Mouse (Mus musculus): ENCODE results near the gene Lrfn4. TPM values are rescaled to one million over a fixed set of nuclear protein-coding genes. Genes with fewer than 3 reads are reported as not detected.
A peak's percentile ranks its signal among the peaks of the same experiment; 100 is the strongest.

Lrfn4 gene
- total RNA-seq (2015) (0.95 and 1.3 TPM in 2 replicates), total RNA-seq (2017) (2.9 and 3.3 TPM in 2 replicates)

DNA sequence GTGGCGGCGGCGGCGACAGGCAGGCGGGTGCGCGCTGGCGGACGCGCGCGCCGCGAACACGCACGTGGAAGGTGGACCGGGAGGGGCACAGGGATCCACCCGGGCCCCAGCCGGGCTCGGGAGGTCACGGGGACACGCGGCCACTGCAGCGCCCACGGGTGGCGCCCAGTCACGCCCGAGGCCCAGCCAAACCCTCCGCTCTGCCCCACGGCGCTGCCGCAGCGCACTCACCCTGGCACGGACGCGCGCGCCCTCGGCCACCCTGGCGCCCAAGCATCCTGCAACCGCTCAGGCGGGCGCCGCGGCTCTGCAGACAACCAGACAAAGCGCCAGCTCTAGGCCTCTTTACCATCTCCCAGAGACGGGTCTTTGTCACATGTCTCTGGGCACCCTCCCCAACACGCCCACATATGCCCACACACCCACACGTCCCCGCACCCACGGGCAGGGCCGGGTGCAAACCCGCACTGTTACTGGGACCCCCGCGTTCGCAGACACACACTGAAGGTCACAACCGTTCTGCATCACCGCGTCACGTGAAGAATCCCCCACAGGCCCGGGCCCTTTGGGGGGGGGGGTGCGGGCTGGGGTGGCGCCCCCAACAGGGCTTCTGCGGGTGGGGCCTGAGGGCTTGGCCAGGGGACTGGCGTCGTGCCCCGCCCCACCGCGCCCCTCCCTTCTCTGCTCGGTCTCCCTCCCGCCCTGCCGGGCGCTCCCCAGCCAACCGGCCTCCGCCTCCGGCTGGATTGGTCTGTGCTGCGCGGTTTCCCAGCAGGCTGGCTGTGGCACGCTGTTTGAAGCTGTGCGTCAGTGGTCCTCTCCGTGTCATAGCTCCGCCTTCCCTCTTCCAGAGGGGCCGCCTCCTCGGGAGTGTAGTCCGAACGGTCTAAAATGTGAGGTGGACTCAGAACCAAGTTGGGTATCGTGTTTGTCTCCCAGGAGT lies at the start of gene Lrfn4:
Lrfn4 (minus strand) TSS at position 517 of the 943 bp plus-strand sequence.
- ATAC-seq (replicated peaks; ENCODE audit: poor library complexity): peak; percentile 85

GRCm38 (mm10) chr19:4658156-4658555 lies 42.7 kb upstream of the Lrfn4 start:
- no peak for ATAC-seq (replicated peaks; ENCODE audit: poor library complexity)

DNA sequence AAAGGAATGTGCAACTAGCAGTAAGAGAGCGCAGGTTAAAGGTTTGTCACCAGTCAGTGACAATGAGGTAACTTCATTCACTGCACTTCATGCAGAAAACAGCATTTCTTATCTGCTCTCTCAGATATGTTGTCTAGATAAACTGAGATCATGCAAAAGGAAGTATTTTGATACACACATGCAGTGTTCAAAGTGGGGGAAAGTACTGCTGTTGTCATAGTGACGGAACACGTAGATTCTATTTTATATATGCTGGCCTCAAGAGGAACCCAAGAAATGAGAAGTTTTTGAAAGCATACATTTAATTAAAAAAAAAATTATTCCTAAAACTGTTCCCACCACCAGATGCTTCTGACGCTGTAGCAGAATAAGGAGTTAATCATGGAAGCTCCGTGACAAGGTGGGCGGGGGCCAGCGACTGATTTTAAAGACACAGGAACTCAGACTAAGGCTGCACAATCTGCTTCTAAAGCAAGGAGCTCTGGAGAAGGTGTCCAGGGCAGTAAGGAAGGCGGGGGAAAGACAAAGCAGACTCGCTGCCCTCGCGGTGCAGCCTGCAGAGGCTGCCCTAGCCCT lies 31.5 kb upstream of the Lrfn4 start:
- no peak for ATAC-seq (replicated peaks; ENCODE audit: poor library complexity)

GRCm38 (mm10) chr19:4644271-4644670 lies 28.8 kb upstream of the Lrfn4 start:
- ATAC-seq (replicated peaks; ENCODE audit: poor library complexity): no peak

DNA sequence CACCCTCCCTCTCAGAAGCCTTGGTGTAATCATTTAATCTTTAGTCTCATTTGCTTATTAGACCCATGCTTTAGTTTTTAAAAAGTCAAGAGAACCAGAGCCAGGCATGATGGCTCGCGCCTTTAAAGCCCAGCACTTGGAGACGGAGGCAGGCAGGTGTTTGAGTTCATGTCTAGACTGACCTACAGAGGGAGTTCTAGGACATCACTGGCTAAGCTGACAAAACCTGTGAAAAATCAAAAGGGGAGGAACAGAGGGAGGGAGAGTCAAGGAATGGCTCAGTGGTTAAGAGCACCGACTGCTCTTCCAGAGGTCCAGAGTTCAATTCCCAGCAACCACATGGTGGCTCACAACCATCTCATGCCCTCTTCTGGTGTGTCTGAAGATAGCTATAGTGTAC lies 20.5 kb upstream of the Lrfn4 start:
- ATAC-seq (replicated peaks; ENCODE audit: poor library complexity): no peak

DNA sequence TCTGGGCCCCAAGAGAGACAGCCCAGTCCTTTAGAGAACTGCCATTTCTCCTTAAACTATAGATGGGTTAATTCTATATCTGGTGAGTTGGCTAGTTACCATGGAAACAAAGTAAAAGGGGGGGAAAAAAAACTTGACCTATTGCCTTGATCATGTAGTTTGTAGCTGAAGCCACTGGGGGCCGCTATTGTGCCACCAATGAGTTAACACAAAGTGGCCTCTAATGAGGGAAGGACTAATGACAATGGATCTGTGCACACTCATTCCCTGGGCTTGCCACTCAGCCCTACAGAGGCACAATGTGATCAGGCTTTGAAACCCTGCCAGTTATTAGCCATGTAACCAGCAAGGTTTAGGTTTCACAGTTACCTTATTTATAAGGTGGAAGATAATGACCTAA lies 13.4 kb upstream of the Lrfn4 start:
- ATAC-seq (replicated peaks; ENCODE audit: poor library complexity): peak; percentile 66

GRCm38 (mm10) chr19:4625829-4626535 lies 10.5 kb upstream of the Lrfn4 start:
- ATAC-seq (replicated peaks; ENCODE audit: poor library complexity): peak; percentile 48

- peak; percentile 86 for ATAC-seq (replicated peaks; ENCODE audit: poor library complexity)
Observed at GRCm38 (mm10) chr19:4625179-4625828, 9.8 kb upstream of the Lrfn4 start, which contains the start of gene Rce1. Rce1 (minus strand) TSS chr19:4625641.

DNA sequence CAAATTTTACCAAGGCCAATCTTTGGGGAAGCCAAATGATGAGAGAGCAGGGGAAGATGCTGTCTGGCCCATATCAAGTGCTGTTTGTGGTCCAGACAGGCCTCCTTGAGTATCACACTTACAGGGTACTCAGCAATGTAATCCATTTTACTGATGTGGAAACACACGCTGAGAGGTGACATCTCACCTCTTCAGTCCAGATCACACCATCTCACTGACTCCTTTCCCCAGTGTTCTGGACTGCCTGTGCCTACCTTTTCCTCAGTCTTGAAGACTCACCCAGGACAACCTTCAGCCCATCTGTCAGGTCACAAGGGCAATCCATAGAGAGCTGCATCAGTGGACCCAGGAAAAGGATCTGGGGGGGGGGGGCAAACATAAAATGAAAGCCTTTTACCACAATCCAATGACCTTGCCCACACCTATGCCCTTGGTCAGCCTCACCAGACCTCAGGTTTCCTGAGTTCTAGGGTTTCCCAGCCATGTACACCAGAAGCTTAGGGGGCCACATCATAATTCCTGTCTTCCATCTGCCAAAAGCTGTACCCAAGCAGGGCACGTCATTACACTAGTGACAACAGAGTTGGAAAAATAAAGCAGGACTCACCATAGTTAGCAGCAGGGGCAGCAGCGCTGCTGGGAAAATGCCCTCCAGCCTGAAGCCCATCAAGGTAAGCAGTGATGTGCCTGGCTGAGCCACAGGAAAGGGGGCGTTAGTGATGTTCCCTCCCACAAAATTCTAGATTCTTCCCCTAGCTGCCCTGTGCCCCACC lies 9.1 kb upstream of the Lrfn4 start:
- 0 out of 2 replicates have a peak, but pooled peaks have one; percentile 5 for ATAC-seq (replicated peaks; ENCODE audit: poor library complexity)

GRCm38 (mm10) chr19:4624006-4624405 lies 8.5 kb upstream of the Lrfn4 start:
- ATAC-seq (replicated peaks; ENCODE audit: poor library complexity): no peak

DNA sequence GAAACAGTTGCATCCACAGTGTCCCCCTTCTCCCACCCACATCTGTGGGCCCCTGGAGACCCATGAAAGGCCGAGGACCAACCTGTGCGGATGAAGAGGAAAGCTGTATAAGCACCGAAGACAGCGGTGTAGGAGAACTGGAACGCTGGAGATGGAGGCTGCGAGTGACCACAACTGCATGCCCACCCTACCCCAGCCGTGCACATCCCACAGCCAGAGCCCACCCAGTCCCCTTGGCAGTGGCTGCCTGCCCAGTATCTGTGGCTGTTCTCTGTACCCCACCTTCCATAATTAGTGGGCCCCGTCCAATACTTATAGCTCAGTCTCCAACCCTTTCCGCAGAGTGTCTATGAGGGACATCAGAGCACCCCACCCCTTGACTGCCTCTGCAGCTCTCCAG lies 8.0 kb upstream of the Lrfn4 start:
- ATAC-seq (replicated peaks; ENCODE audit: poor library complexity): no peak

DNA sequence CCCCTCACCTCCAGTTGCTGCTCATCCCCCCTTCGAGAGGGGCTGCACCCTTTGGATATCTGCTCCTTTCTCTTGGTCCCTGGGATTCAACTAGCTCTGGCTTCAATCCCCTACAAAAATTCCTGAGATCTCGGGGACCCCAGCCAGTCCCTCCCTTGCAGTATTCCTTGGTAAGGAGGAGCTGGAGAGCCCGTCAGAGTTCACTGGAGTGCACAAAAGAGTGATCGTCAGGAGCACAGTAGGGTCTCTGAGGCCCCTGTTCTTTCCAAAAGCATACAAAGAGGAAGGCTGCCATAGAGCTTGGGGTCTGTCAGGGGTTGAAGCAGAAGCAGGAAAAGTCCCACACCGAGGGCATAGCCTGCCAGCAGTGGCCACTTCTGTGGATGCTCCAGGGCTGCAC lies 7.3 kb upstream of the Lrfn4 start:
- ATAC-seq (replicated peaks; ENCODE audit: poor library complexity): no peak

DNA sequence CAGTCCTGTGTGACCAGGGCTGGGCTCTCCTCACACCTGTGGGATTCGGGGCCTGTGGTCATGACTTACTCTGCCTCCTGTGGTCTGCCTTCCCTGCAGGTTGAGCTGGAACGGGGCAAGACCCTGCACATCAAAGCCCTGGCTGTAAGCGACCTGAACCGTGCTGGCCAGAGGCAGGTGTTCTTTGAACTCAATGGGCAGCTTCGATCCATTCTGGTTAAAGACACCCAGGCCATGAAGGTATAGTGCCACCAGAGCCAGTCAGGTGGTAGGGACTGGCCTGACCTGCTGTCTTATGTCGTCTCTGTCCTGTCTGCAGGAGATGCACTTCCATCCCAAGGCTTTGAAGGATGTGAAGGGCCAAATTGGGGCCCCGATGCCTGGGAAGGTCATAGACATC lies 5.3 kb upstream of the Lrfn4 start:
- no peak for ATAC-seq (replicated peaks; ENCODE audit: poor library complexity)

- ATAC-seq (replicated peaks; ENCODE audit: poor library complexity): no peak
Observed at GRCm38 (mm10) chr19:4619461-4619860, 4.0 kb upstream of the Lrfn4 start.

DNA sequence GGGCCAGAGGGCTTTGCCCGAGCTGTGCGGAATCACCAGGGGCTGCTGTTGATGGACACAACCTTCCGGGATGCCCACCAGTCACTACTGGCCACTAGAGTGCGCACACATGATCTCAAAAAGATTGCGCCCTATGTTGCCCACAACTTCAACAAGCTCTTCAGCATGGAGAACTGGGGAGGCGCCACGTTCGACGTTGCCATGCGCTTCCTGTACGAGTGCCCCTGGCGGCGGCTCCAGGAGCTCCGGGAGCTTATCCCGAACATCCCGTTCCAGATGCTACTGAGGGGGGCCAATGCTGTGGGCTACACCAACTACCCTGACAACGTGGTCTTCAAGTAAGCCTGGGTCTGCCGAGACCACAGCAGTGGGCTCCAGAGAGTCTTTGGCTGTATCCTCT lies 2.7 kb upstream of the Lrfn4 start:
- no peak for ATAC-seq (replicated peaks; ENCODE audit: poor library complexity)

DNA sequence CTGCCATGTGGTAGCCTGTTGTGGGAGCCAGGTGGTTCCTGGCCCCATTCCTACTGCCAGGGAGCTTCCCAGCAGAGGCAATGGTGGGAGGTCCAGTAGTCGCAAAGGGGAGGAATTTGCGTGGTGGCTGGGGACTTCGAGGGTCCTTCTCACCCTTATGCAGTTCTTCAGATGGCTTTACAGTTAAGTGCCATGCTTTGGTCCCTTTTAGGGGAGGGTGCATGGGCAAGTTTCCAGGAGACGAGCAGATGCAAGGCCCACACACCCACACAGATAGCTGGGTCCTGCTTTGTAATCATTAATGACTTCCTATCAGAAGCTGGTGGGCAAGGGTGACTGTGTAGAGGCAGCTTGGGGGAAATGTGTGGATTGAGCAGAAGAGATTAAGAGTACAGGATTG lies 1.1 kb upstream of the Lrfn4 start:
- ATAC-seq (replicated peaks; ENCODE audit: poor library complexity): no peak

- ATAC-seq (replicated peaks; ENCODE audit: poor library complexity): no peak
Observed at GRCm38 (mm10) chr19:4614305-4615150, 939 bp downstream of the Lrfn4 start.

DNA sequence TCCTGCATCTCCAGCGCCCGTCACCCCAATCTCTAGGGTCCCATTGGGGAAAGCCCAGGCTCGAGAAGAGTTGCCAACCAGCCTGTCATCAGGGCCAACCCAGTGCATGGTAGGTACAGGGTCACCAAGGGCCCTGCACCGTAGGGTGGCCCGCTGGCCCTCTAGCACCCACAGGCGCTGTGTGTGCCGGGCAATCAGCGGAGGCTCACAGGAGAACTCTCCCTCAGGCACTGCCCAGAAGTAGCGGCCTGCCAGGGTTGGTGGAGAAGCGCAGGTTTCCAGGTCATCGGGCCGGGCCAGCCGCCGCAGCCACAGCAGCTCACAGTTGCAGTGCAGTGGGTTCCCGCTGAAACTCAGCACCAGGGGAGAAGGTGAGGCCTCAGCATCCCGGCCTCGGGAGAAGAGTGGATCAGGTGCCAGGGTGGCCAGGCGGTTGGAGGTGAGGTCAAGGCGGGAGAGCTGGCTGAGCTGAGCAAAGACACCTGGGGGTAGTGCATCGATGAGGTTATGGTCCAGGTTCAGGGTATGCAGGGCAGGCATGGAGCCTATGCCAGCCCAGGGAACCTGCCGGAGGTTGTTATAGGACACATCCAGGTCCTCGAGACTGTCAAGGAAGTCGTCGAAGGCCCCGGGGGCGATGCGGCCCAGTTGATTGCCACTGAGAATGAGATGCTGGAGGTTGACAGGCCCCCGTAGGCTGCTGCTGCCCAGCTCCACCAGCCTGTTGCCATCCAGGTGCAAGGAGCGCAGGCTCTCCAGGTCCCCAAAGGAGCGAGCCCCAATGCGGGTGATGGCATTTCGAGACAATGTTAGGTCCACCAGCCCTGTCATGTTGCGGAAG lies 1.8 kb downstream of the Lrfn4 start:
- no peak for ATAC-seq (replicated peaks; ENCODE audit: poor library complexity)
